7 mouse cellular contexts compared by ENCODE assay signal in the genomic region with DNA sequence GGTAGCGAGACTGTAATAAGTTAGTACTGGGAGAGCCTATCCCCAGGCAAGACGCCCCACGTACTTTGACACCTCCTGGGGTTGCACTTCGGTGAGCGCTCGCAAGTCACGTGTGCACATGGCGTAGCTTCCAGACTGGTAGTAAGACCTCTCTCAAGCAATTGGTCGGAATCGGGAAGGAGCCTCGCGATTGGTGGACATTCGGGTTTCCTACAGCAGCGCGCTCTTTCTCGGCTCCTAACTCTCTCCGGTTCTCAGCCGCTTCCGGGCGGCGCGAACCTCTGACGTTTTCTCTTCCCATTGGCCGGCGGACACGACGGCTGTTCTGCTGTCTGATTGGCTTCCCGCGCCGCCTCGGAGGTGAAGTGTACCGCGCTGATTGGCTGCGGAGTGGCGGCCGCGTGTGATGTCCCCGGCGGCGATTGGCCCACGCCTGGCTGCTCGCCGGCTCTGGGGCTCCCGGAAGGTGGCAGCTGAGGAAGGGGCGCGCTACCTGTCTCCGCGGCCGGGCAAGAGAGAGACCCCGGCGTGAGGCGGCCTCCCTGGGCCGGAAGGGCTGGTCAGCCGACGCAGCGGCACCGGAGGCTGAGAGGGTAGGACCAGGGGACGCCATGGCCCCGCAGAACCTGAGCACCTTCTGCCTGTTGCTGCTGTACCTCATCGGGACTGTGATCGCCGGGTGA. TPM values are rescaled to one million over a fixed set of nuclear protein-coding genes. Genes with fewer than 3 reads are reported as not detected.
DNase-seq lines count a peak whose midpoint lies in the region; ATAC-seq lines count a peak whose summit lies in the region.

TSS of gene Tbccd1 (minus strand) at position 239 of the 683 bp plus-strand sequence.
TSS of gene Dnajb11 (plus strand) at position 415 of the 683 bp plus-strand sequence.

- intact Hi-C loops in left cerebral cortex, postnatal 36 days (cut with DNase I): loop anchor here (5.0 kb wide), 1 partner anchor 270 kb away; the partner anchor contains the start of gene Rfc4

- peak; percentile 99 for ATAC-seq in intestine, embryonic 16.5 days
- peak; percentile 100 for ATAC-seq in midbrain, embryonic 11.5 days (ENCODE audit: low FRiP score)

- under 1% methylated on average over 61 of the region's 62 CpGs for whole genome bisulfite sequencing in intestine, embryonic 16.5 days
- under 1% methylated on average over 62 of the region's 62 CpGs for WGBS in midbrain, embryonic 11.5 days

- peak within 1 kb of the TSS; percentile 87 for H3K4me2 ChIP-seq in intestine, embryonic 16.5 days (ENCODE audit: low read depth, low read length)
- H3K4me2 ChIP-seq in midbrain, embryonic 11.5 days: peak within 1 kb of the TSS; percentile 87

- peak; percentile 99 for DNase-seq in adrenal gland, adult 8-10 months
- DNase-seq in embryo, embryonic 9.5 days (ENCODE audit: extremely low spot score): peak; percentile 97
- DNase-seq in gastrocnemius, postnatal 4 days (ENCODE audit: low spot score in 2 of 2): peak; percentile 96 to 98
- peak; percentile 100 for DNase-seq in left cerebral cortex, postnatal 36 days (ENCODE audit: low spot score in 2 of 2)
- peak; percentile 99 for DNase-seq in midbrain, embryonic 11.5 days (ENCODE audit: low spot score, missing footprints)
- DNase-seq in skeletal muscle tissue, adult 2 months (ENCODE audit: low read depth, low spot score): peak; percentile 99

- H3K4me1 ChIP-seq in intestine, embryonic 16.5 days (ENCODE audit: control insufficient read depth, insufficient read depth, low read length): peaks cover 9% of the 10 kb centered on the region
- peaks cover 12% of the 10 kb centered on the region for H3K4me1 ChIP-seq in midbrain, embryonic 11.5 days (ENCODE audit: control insufficient read depth, insufficient read depth, low read length)

- H3K36me3 ChIP-seq in intestine, embryonic 16.5 days (ENCODE audit: control insufficient read depth, insufficient read depth, low read length): no peaks in the 10 kb centered on the region
- H3K36me3 ChIP-seq in midbrain, embryonic 11.5 days (ENCODE audit: control insufficient read depth, insufficient read depth, low read length): peaks cover under 1% of the 10 kb centered on the region; the same call in 1 of the 2 replicates

- H3K9ac ChIP-seq in intestine, embryonic 16.5 days (ENCODE audit: low read depth, low read length): peak within 1 kb of the TSS; percentile 95
- peak within 1 kb of the TSS; percentile 88 for H3K9ac ChIP-seq in midbrain, embryonic 11.5 days (ENCODE audit: low read length)

- no peaks in the 10 kb centered on the region for H3K9me3 ChIP-seq in intestine, embryonic 16.5 days (ENCODE audit: control insufficient read depth, low read length)
- no peaks in the 10 kb centered on the region for H3K9me3 ChIP-seq in midbrain, embryonic 11.5 days (ENCODE audit: control insufficient read depth, low read length)

- H3K27me3 ChIP-seq in intestine, embryonic 16.5 days (replicated peaks; ENCODE audit: control insufficient read depth, insufficient read depth, low read length): no peaks in the 10 kb centered on the region
- H3K27me3 ChIP-seq in midbrain, embryonic 11.5 days (ENCODE audit: control insufficient read depth, insufficient read depth, low read length): no peaks in the 10 kb centered on the region; the same call in 1 of the 2 replicates

- H3K4me3 ChIP-seq in intestine, embryonic 16.5 days (ENCODE audit: low read length): peak within 1 kb of the TSS; percentile 99
- peak within 1 kb of the TSS; percentile 91 for H3K4me3 ChIP-seq in midbrain, embryonic 11.5 days (ENCODE audit: low read depth, low read length)

- H3K27ac ChIP-seq in intestine, embryonic 16.5 days (ENCODE audit: low read length): peak within 1 kb of the TSS; percentile 91
- no peak within 1 kb of the TSS for H3K27ac ChIP-seq in midbrain, embryonic 11.5 days (ENCODE audit: low read depth, low read length)

RNA-seq across cellular contexts. Expression of gene Tbccd1, which starts in this region (rescaled TPM):
- total RNA-seq in adrenal gland, adult 8-10 months (2022): 10 to 100 TPM; 19.2 to 26.1 (median 23.1) TPM
- total RNA-seq in gastrocnemius, postnatal 4 days (2021): 10 to 100 TPM; 10.7 to 11.4 TPM
- polyA plus RNA-seq in intestine, embryonic 16.5 days (2015; fragmentation: Nextera tagmentation; extraction: Ambion mirVana): 31.0 and 31.6 TPM in 2 replicates
- total RNA-seq in left cerebral cortex, postnatal 36 days (2021): 10 to 100 TPM; 13.8 to 16.3 TPM
- 36.3 and 40.2 TPM in 2 replicates for polyA plus RNA-seq in midbrain, embryonic 11.5 days (2014; fragmentation: Nextera tagmentation; extraction: Ambion mirVana)

RNA-seq across cellular contexts. Expression of gene Dnajb11, which starts in this region (rescaled TPM):
- 10 to 100 TPM; 55.9 to 75.2 (median 64.1) TPM for total RNA-seq in adrenal gland, adult 8-10 months (2022)
- total RNA-seq in gastrocnemius, postnatal 4 days (2021): 10 to 100 TPM; 46.7 to 48.1 TPM
- polyA plus RNA-seq in intestine, embryonic 16.5 days (2015; fragmentation: Nextera tagmentation; extraction: Ambion mirVana): 118 and 129 TPM in 2 replicates
- total RNA-seq in left cerebral cortex, postnatal 36 days (2021): 10 to 100 TPM; 64.7 to 71.8 TPM
- 100 and 104 TPM in 2 replicates for polyA plus RNA-seq in midbrain, embryonic 11.5 days (2014; fragmentation: Nextera tagmentation; extraction: Ambion mirVana)
